Mouse (Mus musculus) neural tube, embryonic 11.5 days (tissue): ENCODE data around the gene 4933416C03Rik. TPM values are rescaled to one million over a fixed set of nuclear protein-coding genes. Genes with fewer than 3 reads are reported as not detected.

Experiments used
- ATAC-seq: fragments of 200-750 bp; cut with Nextera tagmentation; 2 replicates; pipeline ENCODE4 v1.8.0; 2017; ENCODE audit warnings: moderate number of reproducible peaks, mild to moderate bottlenecking, moderate TSS enrichment, moderate library complexity; ENCODE audit not compliant: insufficient read depth, low FRiP score, low TSS enrichment
- DNase-seq: peaks from one replicate; pipeline ENCODE4 v3.0.0-alpha.2; 2015; ENCODE audit warnings: low spot score
- H3K27ac ChIP-seq: fragments of 300-500 bp; sonication (generic); 2 replicates; pipeline ENCODE4 v1.5.1; 2014; ENCODE audit warnings: low read depth, mild to moderate bottlenecking, low read length
- H3K27me3 ChIP-seq: fragments of 300-500 bp; sonication (generic); 2 replicates; pipeline ENCODE4 v1.6.1; 2014; ENCODE audit warnings: mild to moderate bottlenecking, low read length, mixed read lengths; ENCODE audit not compliant: control insufficient read depth, insufficient read depth
- H3K36me3 ChIP-seq: fragments of 300-500 bp; sonication (generic); 2 replicates; pipeline ENCODE4 v1.6.1; 2014; ENCODE audit warnings: mild to moderate bottlenecking, low read length, moderate library complexity, mixed read lengths; ENCODE audit not compliant: control insufficient read depth, insufficient read depth
- H3K4me1 ChIP-seq: fragments of 300-500 bp; sonication (generic); 2 replicates; pipeline ENCODE4 v1.6.1; 2014; ENCODE audit warnings: low read length, mixed read lengths; ENCODE audit not compliant: control insufficient read depth, insufficient read depth
- H3K4me2 ChIP-seq: fragments of 300-500 bp; sonication (generic); 2 replicates; pipeline ENCODE4 v1.6.1; 2014; ENCODE audit warnings: low read depth, mild to moderate bottlenecking, moderate library complexity
- H3K4me3 ChIP-seq: fragments of 300-500 bp; sonication (generic); 2 replicates; pipeline ENCODE4 v1.5.1; 2014; ENCODE audit warnings: low read depth, low read length
- H3K9ac ChIP-seq: fragments of 300-500 bp; sonication (generic); 2 replicates; pipeline ENCODE4 v1.6.1; 2014; ENCODE audit warnings: mild to moderate bottlenecking, low read length
- H3K9me3 ChIP-seq: fragments of 300-500 bp; sonication (generic); 2 replicates; pipeline ENCODE4 v1.6.1; 2016; ENCODE audit warnings: low read length; ENCODE audit not compliant: control insufficient read depth
- WGBS: fragments of 180-500 bp; shearing (Covaris S2); extraction: QIAGEN DNeasy Blood & Tissue Kit; methylation state at CpG from one replicate; pipeline ENCODE4 v1.1.7; 2014; 5-methylcytosine and 5-hydroxymethylcytosine counted together
- polyA plus RNA-seq: library from polyadenylated mRNA; unstranded; fragments of >200 nt; fragmentation: Nextera tagmentation; extraction: Ambion mirVana; gene quantifications from 2 replicates; pipeline ENCODE4 v1.2.1, GENCODE M21; 2014

Gene 4933416C03Rik
- polyA plus RNA-seq, result not detected in 2 replicates

DNA sequence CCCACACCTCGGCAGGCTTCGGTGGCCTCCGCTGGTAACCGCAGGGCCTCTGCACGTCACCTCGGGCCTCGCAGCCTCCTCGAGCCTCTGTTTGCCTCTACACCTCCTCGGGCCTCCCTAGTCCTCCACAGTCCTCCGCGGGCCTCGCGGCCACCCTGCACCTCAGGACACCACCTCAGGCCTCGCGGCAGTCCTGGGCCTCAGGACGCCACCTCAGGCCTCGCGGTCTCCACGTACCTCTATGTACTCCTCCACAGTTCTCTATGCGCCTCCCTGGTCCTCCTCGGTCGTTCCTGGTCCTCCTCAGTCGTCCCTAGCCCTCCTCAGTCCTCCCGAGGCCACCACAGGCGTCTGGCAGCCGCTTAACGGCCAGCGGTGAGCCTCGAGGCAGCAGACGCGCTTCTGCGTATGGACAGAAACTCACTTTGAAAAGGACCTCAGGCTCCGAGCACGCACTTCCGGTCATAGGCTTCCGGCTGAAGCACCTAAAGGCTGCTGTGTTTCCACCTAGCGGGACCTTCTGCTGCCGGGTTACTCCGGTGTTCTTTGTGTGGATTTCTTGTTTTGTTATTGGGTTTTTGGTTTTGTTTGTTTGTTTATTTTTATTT lies at the start of gene 4933416C03Rik:
TSS of gene 4933416C03Rik (minus strand) at position 51 of the 608 bp plus-strand sequence.
- Histone ChIP-seq H3K9me3 (no peaks in the 10 kb centered on the region), H3K27me3 (no peaks in the 10 kb centered on the region), H3K4me1 (no peaks in the 10 kb centered on the region), H3K4me3 (no peak within 1 kb of the TSS), H3K4me2 (no peak within 1 kb of the TSS), H3K9ac (no peak within 1 kb of the TSS), H3K36me3 (no peaks in the 10 kb centered on the region), H3K27ac (no peak within 1 kb of the TSS)
- ATAC-seq, result no peak
- DNase-seq, result no peak
- 94% methylated on average over 37 of the region's 39 CpGs for WGBS

DNA sequence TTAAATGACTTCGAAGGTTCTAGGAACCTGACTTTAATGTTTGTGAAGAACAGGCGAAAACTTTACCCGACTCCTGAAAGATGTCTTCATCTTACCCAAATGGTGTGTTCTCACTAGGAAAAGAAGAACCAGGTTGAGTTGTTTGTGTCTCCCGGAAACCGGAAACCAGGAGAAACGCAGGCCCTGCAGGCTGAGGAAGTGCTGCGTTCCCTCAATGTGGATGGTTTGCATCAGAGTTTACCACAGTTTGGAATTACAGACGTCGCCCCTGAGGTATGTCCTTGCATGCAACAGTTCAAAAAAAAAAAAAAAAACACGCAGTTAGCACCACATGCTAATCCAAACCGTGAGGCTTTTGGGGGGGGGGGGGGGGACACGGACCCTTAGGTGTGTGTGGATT lies 48.6 kb upstream of the 4933416C03Rik start:
- no peak for DNase-seq
- H3K4me2 ChIP-seq, result no peak overlapping the region
- H3K9me3 ChIP-seq, result no peaks in the 10 kb centered on the region
- ATAC-seq, result no peak
- H3K36me3 ChIP-seq, result no peaks in the 10 kb centered on the region
- H3K4me3 ChIP-seq, result no peak overlapping the region
- H3K27me3 ChIP-seq, result no peaks in the 10 kb centered on the region
- H3K27ac ChIP-seq, result no peak overlapping the region
- no peak overlapping the region for H3K9ac ChIP-seq
- WGBS, result 84% methylated on average over 10 of the region's 12 CpGs
- H3K4me1 ChIP-seq, result no peaks in the 10 kb centered on the region

DNA sequence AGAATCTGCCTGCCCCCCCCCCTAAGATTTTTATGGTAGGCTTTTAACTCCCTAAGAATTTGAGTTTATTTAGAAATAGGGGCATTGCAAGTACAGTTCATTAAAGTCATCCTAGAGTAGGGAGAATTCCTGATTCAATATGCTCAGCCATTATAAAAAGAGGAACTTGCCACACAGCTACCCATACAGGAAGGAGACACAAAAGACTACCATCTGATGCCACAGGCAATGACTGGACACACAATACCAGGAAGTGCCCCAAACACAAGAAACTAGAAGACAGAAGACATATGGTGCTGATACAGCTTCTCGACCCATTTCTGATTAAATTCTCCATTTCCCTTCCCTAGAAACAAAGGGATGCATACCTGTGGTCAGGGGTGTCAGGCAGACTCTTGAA lies 43.0 kb upstream of the 4933416C03Rik start:
- H3K9me3 ChIP-seq, result no peaks in the 10 kb centered on the region
- ATAC-seq (no peak), DNase-seq (no peak)
- H3K27me3 ChIP-seq, result no peaks in the 10 kb centered on the region
- H3K9ac ChIP-seq, result no peak overlapping the region
- H3K36me3 ChIP-seq, result no peaks in the 10 kb centered on the region
- WGBS, result 94% methylated on average over 1 of the region's 1 CpGs
- H3K27ac ChIP-seq, result no peak overlapping the region
- no peak overlapping the region for H3K4me3 ChIP-seq
- no peaks in the 10 kb centered on the region for H3K4me1 ChIP-seq
- H3K4me2 ChIP-seq, result no peak overlapping the region

DNA sequence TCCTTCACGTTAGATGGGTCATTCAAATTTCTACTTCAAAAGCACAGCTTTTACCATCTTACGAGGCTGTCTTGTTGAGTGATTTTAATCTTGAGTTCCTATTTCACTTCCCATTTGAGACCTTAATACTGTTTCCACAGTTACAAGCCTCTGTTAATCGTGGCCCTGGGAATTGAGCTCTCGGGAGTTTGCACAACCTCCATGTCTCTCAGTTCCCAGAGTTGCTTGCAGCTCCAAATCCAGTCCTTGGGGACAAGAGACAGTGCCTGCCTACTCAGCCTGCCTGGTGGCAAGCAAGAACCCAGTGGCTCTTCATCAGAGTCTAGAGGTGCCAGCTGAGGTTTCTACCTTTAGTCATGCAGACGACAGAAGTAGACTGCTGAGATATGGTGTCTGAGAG lies 41.0 kb upstream of the 4933416C03Rik start:
- H3K4me3 ChIP-seq, result no peak overlapping the region
- H3K27me3 ChIP-seq, result no peaks in the 10 kb centered on the region
- no peak for ATAC-seq
- DNase-seq, result no peak
- H3K4me2 ChIP-seq, result no peak overlapping the region
- no peak overlapping the region for H3K27ac ChIP-seq
- no peaks in the 10 kb centered on the region for H3K4me1 ChIP-seq
- H3K9ac ChIP-seq, result no peak overlapping the region
- no peaks in the 10 kb centered on the region for H3K9me3 ChIP-seq
- no peaks in the 10 kb centered on the region for H3K36me3 ChIP-seq
- 86% methylated on average over 5 of the region's 5 CpGs for WGBS

DNA sequence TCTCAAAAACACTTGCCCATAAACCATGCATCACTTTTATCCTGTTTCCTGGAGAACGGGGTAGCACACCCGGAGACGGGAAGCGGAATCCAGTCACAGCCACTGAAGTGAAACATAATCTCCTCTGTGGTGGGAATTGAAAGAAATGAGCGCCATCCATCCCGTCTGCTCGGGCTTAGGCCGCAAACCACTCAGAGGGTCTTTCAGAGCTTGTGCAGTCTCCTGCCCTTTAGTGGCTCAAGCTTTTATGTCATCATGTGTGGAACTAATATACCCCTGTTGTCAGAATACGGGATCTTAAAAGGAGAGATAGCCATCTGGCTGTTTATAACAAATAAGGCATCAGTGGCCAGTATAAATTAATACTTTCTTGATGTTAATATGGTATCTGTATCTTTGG lies 32.4 kb upstream of the 4933416C03Rik start:
- 51% methylated on average over 9 of the region's 9 CpGs for WGBS
- H3K4me3 ChIP-seq, result no peak overlapping the region
- no peaks in the 10 kb centered on the region for H3K27me3 ChIP-seq
- DNase-seq (peak; percentile 19), ATAC-seq (peak; percentile 65; the same call in 1 of the 2 replicates)
- no peak overlapping the region for H3K9ac ChIP-seq
- no peak overlapping the region for H3K27ac ChIP-seq
- H3K9me3 ChIP-seq, result no peaks in the 10 kb centered on the region
- H3K4me2 ChIP-seq, result no peak overlapping the region
- no peaks in the 10 kb centered on the region for H3K36me3 ChIP-seq
- H3K4me1 ChIP-seq, result no peaks in the 10 kb centered on the region

DNA sequence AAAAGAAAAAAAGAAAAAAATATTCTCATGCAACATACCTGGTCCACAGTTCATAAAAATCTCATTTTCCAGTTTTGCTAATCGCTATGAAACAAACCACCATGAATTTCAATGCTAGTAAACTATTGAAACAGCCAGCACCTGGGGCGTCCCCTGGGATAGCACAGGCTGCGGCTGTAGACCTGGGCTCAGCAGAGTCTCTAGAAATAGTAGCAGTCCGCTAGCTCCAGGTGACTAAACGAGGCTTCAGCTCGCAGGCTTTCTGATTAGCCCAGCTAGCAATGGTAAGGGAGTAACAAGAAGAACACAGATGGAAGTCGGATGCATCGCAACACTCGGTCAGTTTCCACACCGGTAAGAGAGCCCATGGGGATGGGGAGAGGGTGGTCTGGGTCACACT lies 30.0 kb upstream of the 4933416C03Rik start:
- H3K27ac ChIP-seq, result no peak overlapping the region
- H3K9ac ChIP-seq, result no peak overlapping the region
- H3K4me1 ChIP-seq, result no peaks in the 10 kb centered on the region
- no peak overlapping the region for H3K4me3 ChIP-seq
- no peaks in the 10 kb centered on the region for H3K27me3 ChIP-seq
- 80% methylated on average over 10 of the region's 10 CpGs for WGBS
- H3K36me3 ChIP-seq, result no peaks in the 10 kb centered on the region
- H3K9me3 ChIP-seq, result no peaks in the 10 kb centered on the region
- H3K4me2 ChIP-seq, result no peak overlapping the region
- no peak for ATAC-seq
- no peak for DNase-seq

DNA sequence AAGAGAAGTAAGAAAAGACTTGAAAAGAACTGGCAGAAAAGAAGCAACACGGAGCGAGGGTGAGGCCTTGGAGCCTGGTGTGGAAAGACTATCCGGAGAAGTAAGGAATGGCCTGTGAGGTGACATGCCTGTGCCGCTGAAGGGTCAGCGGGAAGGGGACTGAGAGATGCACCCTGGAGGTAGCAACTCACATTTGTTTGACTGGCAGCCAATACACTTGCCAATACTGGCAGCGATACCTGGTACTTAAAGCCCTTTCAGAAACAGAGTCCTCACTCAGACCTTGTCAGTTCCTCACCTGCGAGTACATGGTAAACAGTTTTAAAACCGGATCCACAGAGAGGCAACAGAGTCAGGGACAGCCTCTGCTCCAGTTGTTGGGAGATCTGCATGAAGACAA lies 26.5 kb upstream of the 4933416C03Rik start:
- no peaks in the 10 kb centered on the region for H3K9me3 ChIP-seq
- no peak overlapping the region for H3K4me2 ChIP-seq
- WGBS, result 93% methylated on average over 8 of the region's 8 CpGs
- no peaks in the 10 kb centered on the region for H3K36me3 ChIP-seq
- no peak overlapping the region for H3K27ac ChIP-seq
- H3K9ac ChIP-seq, result no peak overlapping the region
- no peak for ATAC-seq
- H3K4me3 ChIP-seq, result no peak overlapping the region
- H3K4me1 ChIP-seq, result no peaks in the 10 kb centered on the region
- DNase-seq, result no peak
- no peaks in the 10 kb centered on the region for H3K27me3 ChIP-seq

DNA sequence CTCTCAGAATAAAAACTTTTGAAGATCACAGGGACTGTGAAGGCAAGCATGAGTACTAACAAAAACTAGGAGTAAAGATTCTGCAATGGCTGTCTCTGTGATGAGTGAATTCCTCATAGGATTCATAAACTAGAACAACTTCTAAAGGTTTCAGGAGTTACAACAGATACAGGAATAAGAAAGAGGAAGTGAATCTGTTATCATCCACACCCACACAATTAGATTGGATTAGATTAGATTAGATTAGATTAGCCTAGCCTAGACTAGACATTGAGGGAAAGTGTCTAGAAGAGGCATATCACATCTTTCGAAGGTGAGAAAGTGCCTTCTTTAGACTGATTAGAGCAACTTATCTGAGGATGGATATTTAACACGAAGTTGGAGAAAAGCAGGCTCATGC lies 21.5 kb upstream of the 4933416C03Rik start:
- no peak overlapping the region for H3K27ac ChIP-seq
- ATAC-seq (no peak), DNase-seq (no peak)
- no peaks in the 10 kb centered on the region for H3K27me3 ChIP-seq
- no peaks in the 10 kb centered on the region for H3K36me3 ChIP-seq
- no peak overlapping the region for H3K9ac ChIP-seq
- no peak overlapping the region for H3K4me2 ChIP-seq
- no peaks in the 10 kb centered on the region for H3K4me1 ChIP-seq
- no peaks in the 10 kb centered on the region for H3K9me3 ChIP-seq
- WGBS, result 90% methylated on average over 2 of the region's 2 CpGs
- H3K4me3 ChIP-seq, result no peak overlapping the region

DNA sequence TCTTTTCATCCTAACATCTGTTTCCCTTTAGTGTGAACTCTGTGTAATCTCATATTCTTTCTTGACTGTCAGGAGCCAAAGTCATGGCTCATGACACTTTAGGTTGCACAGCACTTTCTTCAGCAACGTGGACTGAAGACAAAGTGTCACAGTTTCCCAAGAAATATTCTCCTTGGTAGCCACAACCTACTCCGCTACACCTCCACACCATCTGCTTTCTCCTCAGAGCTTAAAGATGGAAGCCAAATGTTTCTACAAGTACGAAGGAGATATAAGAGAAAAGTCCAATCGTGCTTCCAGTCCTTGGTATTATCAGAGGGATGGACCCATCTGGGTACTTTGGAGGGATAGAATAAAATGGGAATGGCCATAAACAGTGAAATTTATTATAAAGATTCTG lies 18.5 kb upstream of the 4933416C03Rik start:
- Histone ChIP-seq H3K4me1 (no peaks in the 10 kb centered on the region), H3K4me3 (no peak overlapping the region), H3K27ac (no peak overlapping the region), H3K4me2 (no peak overlapping the region), H3K36me3 (no peaks in the 10 kb centered on the region), H3K9me3 (no peaks in the 10 kb centered on the region), H3K9ac (no peak overlapping the region), H3K27me3 (no peaks in the 10 kb centered on the region)
- 72% methylated on average over 4 of the region's 4 CpGs for WGBS
- DNase-seq, result no peak
- no peak for ATAC-seq
